Mouse (Mus musculus) heart, adult 11 months (tissue): Measurements from ENCODE around the gene Lgr4.

Experiments used
- DNase-seq: peaks from one replicate; pipeline ENCODE4 v3.0.0; 2022

Lgr4 gene

DNA sequence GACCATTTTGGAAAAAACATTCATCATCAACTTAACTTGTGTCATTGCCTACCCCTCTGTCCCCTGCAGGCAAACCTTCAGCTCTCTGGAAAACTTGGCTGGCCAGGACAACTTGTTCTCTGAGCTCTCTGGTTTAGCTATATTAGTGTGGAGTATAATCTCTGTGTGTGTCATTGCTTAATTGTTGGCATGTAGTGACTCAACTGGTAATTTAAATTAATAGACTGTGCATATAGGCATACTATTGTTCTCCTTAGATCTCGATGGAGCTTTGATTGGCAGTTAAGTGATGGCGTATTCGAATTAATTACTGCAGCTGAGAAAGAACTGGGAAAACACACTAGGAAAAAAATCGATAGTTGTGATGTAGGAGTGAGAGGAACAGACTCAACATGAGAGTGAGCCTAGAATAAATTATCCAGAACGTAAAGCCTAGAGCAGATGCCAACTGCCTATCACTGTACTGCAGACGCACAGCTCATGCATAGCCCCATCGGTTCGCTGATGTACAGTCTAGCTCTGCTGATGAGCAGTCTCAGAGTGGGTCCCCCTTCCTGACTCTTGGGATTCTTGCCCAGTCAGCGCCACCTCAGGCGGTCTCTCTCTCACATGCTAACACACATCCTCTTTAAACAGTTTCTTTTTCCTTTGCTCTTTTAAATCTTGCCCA is 35.7 kb downstream of the Lgr4 start:
- DNase-seq, result peak; percentile 74

DNA sequence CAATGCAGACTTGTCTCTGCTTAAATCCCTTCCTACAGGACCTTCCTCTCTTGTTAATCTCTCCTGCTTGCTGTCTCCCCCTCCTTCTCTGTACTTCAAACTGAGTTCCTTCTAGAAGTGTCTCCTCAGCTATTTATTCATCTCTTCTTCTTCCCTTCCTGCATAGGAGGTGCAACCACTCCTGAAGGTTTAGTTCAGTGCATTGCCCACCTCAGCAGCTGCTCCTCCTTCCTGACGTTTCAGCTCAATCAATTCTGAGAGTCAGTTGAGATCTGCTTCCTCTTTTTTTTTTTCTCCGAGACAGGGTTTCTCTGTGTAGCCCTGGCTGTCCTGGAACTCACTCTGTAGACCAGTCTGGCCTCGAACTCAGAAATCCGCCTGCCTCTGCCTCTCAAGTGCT is 36.4 kb downstream of the Lgr4 start:
- DNase-seq, result peak; percentile 30

- peak; percentile 63 for DNase-seq
Measured at GRCm38 (mm10) chr2:109955060-109955459, 37.6 kb downstream of the Lgr4 start.

DNA sequence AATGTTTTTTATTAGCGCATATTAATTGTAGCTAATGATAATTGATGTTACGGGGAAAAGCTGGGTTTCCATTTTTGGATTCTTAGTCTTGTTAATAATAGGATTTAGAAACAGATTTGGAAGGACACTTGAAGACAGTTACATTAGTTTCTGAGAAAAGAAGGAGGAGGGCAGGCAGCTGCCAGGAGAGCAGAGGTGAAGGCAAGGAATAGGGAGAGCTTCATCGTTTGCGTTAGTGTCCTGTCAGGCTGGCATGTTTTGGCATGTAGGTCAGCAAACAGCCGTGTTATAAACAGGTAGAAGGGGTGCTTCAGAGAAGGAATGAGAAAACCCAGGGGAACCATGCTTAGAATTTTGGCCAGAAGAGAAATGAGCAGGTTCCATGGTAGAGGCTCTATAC is 38.5 kb downstream of the Lgr4 start:
- peak; percentile 50 for DNase-seq

- peak; percentile 90 for DNase-seq
Measured at GRCm38 (mm10) chr2:109956785-109957184, 39.3 kb downstream of the Lgr4 start.

GRCm38 (mm10) chr2:109958692-109959406 is 41.4 kb downstream of the Lgr4 start:
- DNase-seq, result peak; percentile 87

DNA sequence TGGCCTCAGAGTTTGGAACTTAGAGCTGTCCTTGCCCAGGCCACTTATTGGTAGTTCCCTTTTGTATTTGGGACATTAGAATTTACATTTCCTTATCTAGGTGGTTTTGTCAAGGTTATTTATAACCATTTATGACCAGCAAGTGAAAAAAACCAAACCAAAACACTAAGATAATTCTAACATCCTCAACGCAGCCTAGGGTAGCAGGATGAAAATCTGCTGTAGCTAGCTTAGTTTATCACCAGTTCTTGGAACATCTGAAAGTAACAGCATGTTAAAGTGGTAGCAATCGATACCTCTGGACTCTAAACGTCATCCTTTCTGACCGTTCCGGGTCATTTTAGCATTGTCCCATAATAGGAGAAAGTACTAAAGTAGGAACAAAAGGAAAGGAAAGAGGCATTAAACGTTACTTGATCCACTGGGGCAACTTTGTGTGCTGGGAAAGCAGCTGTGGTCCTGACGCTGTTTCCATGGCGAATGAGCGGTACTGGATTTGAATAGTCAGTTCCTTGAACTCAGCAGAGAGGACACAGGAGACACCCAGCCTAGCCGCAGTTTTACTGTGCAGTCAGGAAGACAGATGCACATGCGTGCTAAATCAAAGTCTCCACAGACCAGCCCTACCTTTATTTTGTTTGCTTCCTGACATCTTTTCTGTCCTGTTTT is 42.1 kb downstream of the Lgr4 start:
- DNase-seq, result peak; percentile 89

DNA sequence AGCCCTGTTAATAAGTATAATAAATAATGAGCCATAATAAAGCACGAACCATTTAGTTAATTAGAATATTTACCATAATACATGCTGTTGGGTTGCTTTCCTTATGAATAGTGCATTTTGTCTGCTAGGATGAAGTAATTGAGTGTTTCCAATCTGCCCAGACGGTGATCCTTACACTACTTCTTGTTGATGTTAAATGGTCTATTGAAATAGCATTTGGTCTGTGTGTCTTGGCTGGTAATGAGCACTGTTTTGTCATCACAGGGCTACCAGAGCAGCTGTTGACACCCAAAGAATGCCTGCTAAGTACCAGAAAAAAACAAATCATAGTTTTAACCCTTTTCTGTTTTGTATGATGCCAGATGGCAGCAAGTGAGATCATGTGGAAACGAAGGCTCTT is 42.8 kb downstream of the Lgr4 start:
- peak; percentile 23 for DNase-seq

- peak; percentile 58 for DNase-seq
Measured at GRCm38 (mm10) chr2:109961174-109961573, 43.7 kb downstream of the Lgr4 start.

DNA sequence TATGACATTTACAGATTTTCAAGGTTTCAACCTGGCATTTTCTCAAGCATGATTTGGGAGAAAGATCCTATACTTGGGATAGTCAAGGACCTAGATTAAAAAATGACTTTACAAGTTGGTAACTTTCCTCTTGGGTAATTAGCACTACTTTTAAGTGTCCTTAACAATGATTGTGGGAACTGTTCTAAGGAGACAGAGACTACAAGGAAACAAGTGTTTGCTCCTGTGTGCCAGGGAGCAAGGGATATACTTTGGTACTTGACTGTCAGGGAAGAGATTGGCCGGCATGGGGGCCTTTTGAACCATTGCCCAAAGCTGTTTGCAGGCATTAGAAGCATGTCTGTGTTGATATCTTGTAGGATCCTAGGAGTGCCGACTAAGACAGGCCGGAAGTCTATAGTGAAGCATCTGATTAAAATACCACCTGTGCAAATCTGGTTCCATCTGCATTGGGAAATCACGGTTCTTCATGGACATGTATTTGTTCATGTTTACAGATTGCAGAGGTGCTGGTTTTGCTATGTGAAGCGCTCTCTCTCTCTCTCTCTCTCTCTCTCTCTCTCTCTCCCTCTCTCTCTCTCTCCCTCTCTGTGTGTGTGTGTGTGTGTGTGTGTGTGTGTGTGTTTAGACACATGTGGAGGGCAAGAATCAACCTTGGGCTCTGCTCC is 46.3 kb downstream of the Lgr4 start:
- peak; percentile 80 for DNase-seq

DNA sequence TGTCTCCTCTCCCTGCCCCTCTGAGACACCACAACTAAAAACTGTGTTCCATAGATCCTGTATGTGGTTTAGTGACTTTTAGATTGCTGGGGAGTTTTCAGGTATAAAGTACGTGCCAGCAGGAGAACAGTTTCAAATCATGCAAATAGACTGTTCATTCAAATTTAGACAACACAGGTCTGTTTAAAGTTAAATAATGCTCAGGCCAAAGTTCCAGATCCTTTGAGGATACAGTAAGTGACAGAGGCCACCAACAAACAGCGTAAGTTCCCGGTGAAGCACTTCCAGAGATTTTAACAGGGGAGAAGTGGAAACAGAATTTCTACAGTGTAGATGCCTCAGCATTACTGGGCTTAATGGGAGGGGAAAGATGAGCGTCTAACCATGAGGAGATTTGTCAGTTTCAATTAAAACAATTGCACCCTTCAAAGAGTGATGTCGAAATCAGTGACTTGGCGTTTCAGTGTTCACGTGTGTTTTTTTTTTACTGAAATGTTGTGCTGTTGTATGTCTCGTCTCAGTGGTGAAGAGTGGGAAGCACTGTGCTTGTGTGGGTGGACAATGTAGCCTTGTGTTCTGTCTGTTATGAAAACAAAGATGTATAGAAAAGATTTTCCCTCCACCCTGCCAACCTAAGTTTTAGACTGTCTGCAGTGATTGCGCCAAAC is 48.4 kb downstream of the Lgr4 start:
- DNase-seq, result no peak

- no peak for DNase-seq
Measured at GRCm38 (mm10) chr2:109966863-109967262, 49.4 kb downstream of the Lgr4 start.

GRCm38 (mm10) chr2:109969381-109969780 is 51.9 kb downstream of the Lgr4 start:
- DNase-seq, result peak; percentile 55

DNA sequence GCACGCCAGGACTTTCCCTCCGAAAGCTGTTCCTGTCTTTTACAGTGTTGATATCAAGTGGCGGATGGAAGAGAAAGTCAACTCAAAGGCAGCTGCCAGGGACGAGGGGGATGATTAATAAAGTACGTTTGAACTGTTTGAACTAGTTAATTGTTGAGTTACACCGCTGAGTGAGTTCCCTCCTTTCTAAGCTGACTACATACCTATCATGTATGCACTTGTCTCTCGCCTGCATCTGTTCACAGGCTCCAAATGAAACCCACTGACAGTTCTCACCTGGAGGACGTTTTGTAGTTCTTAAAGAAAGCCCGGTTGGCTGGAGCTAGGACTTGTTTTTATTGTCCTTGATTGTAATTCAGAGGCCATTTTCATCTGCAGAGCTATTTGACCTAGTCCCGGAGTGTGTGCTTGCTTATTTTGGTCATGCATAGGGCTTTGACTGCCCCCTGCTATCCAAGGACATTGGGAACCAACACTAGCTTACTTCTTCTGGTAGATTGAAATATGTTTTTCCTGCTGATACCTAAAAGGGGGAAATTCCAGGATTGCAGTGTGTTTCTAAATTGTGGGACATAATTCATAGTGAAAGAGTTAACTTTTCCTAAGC is 52.6 kb downstream of the Lgr4 start:
- DNase-seq, result peak; percentile 76

DNA sequence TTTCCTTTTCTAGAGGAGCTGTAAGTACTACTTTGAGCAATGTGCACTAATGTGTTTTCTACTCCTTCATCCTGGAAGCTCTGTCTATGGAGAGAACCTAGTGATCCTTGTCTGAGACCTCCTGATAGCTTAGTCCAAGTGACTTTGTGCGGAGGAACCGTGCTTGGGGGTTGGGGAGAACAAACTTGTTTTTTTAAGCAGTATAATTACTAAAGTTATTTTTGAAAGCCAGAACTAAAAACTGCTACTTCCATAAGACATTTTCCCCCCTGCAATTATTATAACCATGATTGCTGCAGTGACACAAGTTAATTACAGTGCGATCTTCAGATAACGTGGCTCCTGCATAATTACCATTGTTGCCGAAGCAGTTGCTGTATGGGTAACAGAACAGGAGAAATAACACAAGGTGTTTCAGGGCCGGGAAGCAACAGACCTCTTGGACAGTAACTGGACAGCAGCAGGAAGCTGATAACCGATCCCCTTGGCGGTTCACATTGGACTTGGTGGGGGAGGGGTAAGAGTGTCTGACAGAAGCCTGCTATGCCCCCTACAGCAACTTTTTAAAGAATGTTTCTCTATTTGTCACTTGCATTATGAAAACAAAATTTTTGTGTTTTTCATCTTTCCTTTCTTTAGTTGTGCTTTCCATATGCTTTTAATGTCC is 53.4 kb downstream of the Lgr4 start:
- peak; percentile 81 for DNase-seq

- no peak for DNase-seq
Measured at GRCm38 (mm10) chr2:109972310-109972709, 54.9 kb downstream of the Lgr4 start.

DNA sequence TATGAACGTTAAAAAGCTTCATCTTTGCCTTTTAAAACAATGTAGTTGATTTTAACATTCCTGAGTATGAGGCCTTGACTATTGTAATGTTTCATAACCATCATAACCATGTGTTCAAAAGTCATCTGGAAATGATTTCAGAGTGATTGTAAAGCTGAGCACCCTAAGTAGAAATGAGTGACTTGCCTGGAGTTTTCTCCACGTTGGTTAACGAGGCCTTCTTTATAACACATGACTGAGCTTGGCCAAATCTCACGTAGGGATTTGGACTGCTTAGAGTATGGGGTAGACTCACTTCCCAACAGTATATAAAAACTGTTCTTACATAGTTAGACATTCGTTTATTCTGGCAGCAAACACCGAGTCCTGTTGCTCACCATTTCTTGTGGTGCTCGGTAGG is 55.5 kb downstream of the Lgr4 start:
- DNase-seq, result no peak

DNA sequence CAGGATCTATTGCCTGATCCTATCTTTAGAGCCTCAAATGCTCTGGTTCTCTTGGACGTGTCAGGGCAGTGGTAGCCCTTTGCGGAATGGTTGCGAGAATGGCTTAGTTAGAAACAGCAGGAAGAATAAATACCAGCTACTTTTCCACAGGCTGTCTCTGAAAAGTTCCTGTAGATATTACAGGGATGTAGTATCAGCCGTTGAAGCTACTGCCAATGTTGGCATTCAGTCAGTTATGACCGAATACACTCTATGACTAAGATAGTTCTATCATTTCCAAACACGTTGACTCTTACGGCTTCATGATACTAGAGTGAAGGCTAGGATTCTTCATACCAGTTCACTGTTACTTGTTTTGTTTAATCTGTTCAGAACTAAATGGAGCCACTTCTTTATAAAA is 57.4 kb downstream of the Lgr4 start:
- peak; percentile 27 for DNase-seq

GRCm38 (mm10) chr2:109976181-109976580 is 58.7 kb downstream of the Lgr4 start:
- no peak for DNase-seq

GRCm38 (mm10) chr2:109977322-109977721 is 59.9 kb downstream of the Lgr4 start:
- DNase-seq, result peak; percentile 68

- DNase-seq, result peak; percentile 90
Measured at GRCm38 (mm10) chr2:109979209-109979608, 61.8 kb downstream of the Lgr4 start.

DNA sequence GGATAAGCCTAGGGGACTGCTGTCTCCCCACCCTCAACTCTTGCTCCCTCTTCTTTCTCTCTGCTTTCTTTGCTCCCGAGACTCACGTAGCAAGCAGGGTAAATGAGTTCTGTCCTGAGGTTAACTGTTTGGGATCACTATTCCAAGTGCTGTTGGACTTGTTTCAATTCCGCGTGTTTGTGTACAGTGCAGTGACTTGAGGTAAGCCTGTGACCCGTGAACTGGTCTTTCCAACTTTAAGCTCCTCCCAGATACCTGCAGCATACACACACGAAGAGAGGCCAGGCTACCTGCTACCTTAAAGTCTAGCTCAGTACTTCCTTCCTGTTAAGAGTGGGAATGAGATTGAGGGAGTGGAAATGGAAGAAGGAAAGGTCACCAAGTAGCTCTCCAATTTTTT is 66.0 kb downstream of the Lgr4 start:
- no peak for DNase-seq
